Mouse (Mus musculus): ENCODE results near the gene Enpp1.

- TF ChIP-seq CTCF (IDR thresholded peaks at IDR 0.05; ENCODE audit: low read depth) (no peak), EP300 (IDR thresholded peaks at IDR 0.05; ENCODE audit: low read depth) (no peak)
These were observed 39.0 kb downstream of the Enpp1 start for GRCm38 (mm10) chr10:24672948-24673347.
